ENCODE assay signal across 15 mouse cellular contexts in the genomic region with DNA sequence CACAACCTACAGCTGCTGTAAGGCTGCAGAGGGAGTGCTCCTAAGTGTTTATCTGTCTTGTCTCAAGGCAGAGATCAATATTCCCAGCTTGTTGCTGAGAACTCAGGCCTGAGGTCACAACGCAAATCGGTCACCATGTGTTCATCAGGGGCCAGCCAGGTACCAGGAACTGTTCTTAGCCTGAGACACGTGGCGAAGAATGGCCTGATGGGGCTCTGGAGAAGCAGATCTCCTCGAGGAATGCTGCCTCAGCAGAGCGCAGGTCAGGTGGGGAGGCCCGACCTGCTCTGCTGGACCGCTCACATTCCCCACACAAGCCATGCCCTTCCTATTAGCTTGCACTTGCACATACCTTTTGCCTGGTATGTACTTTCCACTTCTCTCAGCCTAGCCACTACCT. TPM values are rescaled to one million over a fixed set of nuclear protein-coding genes. Genes with fewer than 3 reads are reported as not detected.
DNase-seq lines count a peak whose midpoint lies in the region; ATAC-seq and TF ChIP-seq lines count a peak whose summit lies in the region.
"Had no signal": no experiment of that assay in that cellular context is flagged by ENCODE, and none has a peak within 500 bp of the region (broad histone marks: within the 10 kb centered on the region; RNA-seq: fewer than 3 reads in every experiment).

No protein-coding gene starts in this region.

- H3K36me3 ChIP-seq in intestine, postnatal 0 days (ENCODE audit: control insufficient read depth, insufficient read depth) = no peaks in the 10 kb centered on the region
- H3K36me3 ChIP-seq in hindbrain, embryonic 14.5 days (replicated peaks; ENCODE audit: control insufficient read depth, insufficient read depth) = no peaks in the 10 kb centered on the region
- H3K36me3 ChIP-seq in midbrain, postnatal 0 days (ENCODE audit: insufficient read depth, low read length) = no peaks in the 10 kb centered on the region
- H3K36me3 ChIP-seq: heart, embryonic 10.5 days; midbrain, embryonic 10.5 days had no signal

- intact Hi-C loops in heart, postnatal 14 days (cut with DNase I) = no loop called here

- no peak overlapping the region for H3K9ac ChIP-seq in intestine, postnatal 0 days (ENCODE audit: low read depth, low read length)
- H3K9ac ChIP-seq in hindbrain, embryonic 14.5 days = no peak overlapping the region
- no peak overlapping the region for H3K9ac ChIP-seq in midbrain, postnatal 0 days (replicated peaks; ENCODE audit: low read length, poor library complexity, severe bottlenecking)

- no peaks in the 10 kb centered on the region for H3K9me3 ChIP-seq in intestine, postnatal 0 days (ENCODE audit: control insufficient read depth)
- no peaks in the 10 kb centered on the region for H3K9me3 ChIP-seq in hindbrain, embryonic 14.5 days (ENCODE audit: control insufficient read depth, low read length)
- no peaks in the 10 kb centered on the region for H3K9me3 ChIP-seq in midbrain, postnatal 0 days (ENCODE audit: low read length)
- H3K9me3 ChIP-seq: heart, embryonic 10.5 days; midbrain, embryonic 10.5 days had no signal

- no peaks in the 10 kb centered on the region for H3K27me3 ChIP-seq in intestine, postnatal 0 days (replicated peaks; ENCODE audit: control insufficient read depth, insufficient read depth, low read length)
- no peaks in the 10 kb centered on the region for H3K27me3 ChIP-seq in hindbrain, embryonic 14.5 days (ENCODE audit: control insufficient read depth, insufficient read depth, low read length)
- H3K27me3 ChIP-seq in midbrain, postnatal 0 days (ENCODE audit: insufficient read depth, low read length) = no peaks in the 10 kb centered on the region

- peak; percentile 38 for TF ChIP-seq CTCF in intestine, postnatal 0 days (IDR thresholded peaks at IDR 0.05; ENCODE audit: low read depth)
- no peak for TF ChIP-seq CTCF in midbrain, postnatal 0 days (IDR thresholded peaks at IDR 0.05)

- H3K4me3 ChIP-seq in intestine, postnatal 0 days (ENCODE audit: low read depth, low read length) = no peak overlapping the region
- H3K4me3 ChIP-seq in hindbrain, embryonic 14.5 days (replicated peaks; ENCODE audit: low read length) = no peak overlapping the region
- H3K4me3 ChIP-seq in midbrain, postnatal 0 days (ENCODE audit: low read depth, low read length) = no peak overlapping the region
- H3K4me3 ChIP-seq: erythroblast, embryonic 14.5 days; heart, embryonic 10.5 days; left cerebral cortex, adult 2 months; midbrain, embryonic 10.5 days had no signal

- ATAC-seq in intestine, postnatal 0 days = peak; percentile 89
- no peak for ATAC-seq in megakaryocyte, adult 5-6 weeks (ENCODE audit: poor library complexity, severe bottlenecking)
- no peak for ATAC-seq in hindbrain, embryonic 14.5 days (ENCODE audit: low FRiP score)
- ATAC-seq in midbrain, postnatal 0 days (ENCODE audit: low FRiP score) = no peak

- H3K27ac ChIP-seq in intestine, postnatal 0 days (ENCODE audit: low read depth, low read length) = peak overlapping the region; percentile 75; the same call in 1 of the 2 replicates
- no peak overlapping the region for H3K27ac ChIP-seq in hindbrain, embryonic 14.5 days
- H3K27ac ChIP-seq in midbrain, postnatal 0 days (ENCODE audit: low read depth, low read length) = no peak overlapping the region
- H3K27ac ChIP-seq: heart, embryonic 10.5 days; left cerebral cortex, adult 2 months; midbrain, embryonic 10.5 days had no signal

- no peak overlapping the region for H3K4me2 ChIP-seq in intestine, postnatal 0 days (replicated peaks; ENCODE audit: low read depth)
- H3K4me2 ChIP-seq in hindbrain, embryonic 14.5 days (replicated peaks) = no peak overlapping the region
- no peak overlapping the region for H3K4me2 ChIP-seq in midbrain, postnatal 0 days (ENCODE audit: low read depth, low read length, poor library complexity, severe bottlenecking)

- WGBS in intestine, postnatal 0 days = 44% methylated on average over 8 of the region's 8 CpGs
- WGBS in hindbrain, embryonic 14.5 days = 81% methylated on average over 8 of the region's 8 CpGs
- 79% methylated on average over 8 of the region's 8 CpGs for WGBS in midbrain, postnatal 0 days

- 0 out of 2 replicates have a peak, but pooled peaks cover 7% of the 10 kb centered on the region for H3K4me1 ChIP-seq in intestine, postnatal 0 days (replicated peaks; ENCODE audit: control insufficient read depth, insufficient read depth, low read length)
- no peaks in the 10 kb centered on the region for H3K4me1 ChIP-seq in hindbrain, embryonic 14.5 days (replicated peaks; ENCODE audit: control insufficient read depth, insufficient read depth, low read length)
- peaks cover 5% of the 10 kb centered on the region; the same call in 1 of the 2 replicates for H3K4me1 ChIP-seq in midbrain, postnatal 0 days (ENCODE audit: insufficient read depth, low read length)
- H3K4me1 ChIP-seq: midbrain, embryonic 10.5 days had no signal

- peak; percentile 85 for DNase-seq in heart, adult 11 months
- DNase-seq in heart, postnatal 14 days = no peak
- peak; percentile 85 for DNase-seq in kidney, postnatal 14 days
- DNase-seq in lung, postnatal 36 days = peak; percentile 66
- no peak for DNase-seq in hindbrain, embryonic 14.5 days (ENCODE audit: low spot score)
- no peak for DNase-seq in midbrain, postnatal 0 days (ENCODE audit: low spot score)
- DNase-seq: adrenal gland, postnatal 14 days; cerebellum, adult 18-20 months had no signal

RNA-seq across cellular contexts. Expression of gene Tbc1d10a, which starts 10.0 kb away (rescaled TPM):
- total RNA-seq in heart, postnatal 14 days (2021) = 10 to 100 TPM; 14.5 to 14.7 TPM
- polyA plus RNA-seq in intestine, postnatal 0 days (2015; fragmentation: Nextera tagmentation; extraction: Ambion mirVana) = 37.2 and 40.8 TPM in 2 replicates
- total RNA-seq in megakaryocyte, adult 5-6 weeks (2015) = 2.5 and 3.8 TPM in 2 replicates
- 5.5 and 8.3 TPM in 2 replicates for total RNA-seq in megakaryocyte, adult 5-6 weeks (2017)
- 23.7 and 25.6 TPM in 2 replicates for polyA plus RNA-seq in hindbrain, embryonic 14.5 days (2014; fragmentation: Nextera tagmentation; extraction: Ambion mirVana)
- 41.9 and 48.4 TPM in 2 replicates for total RNA-seq in midbrain, postnatal 0 days (2014; rRNA removed)
- 31.9 and 36.2 TPM in 2 replicates for polyA plus RNA-seq in midbrain, postnatal 0 days (2015; fragmentation: Nextera tagmentation; extraction: Ambion mirVana)

RNA-seq across cellular contexts. Expression of gene Castor1, which starts 21.4 kb away (rescaled TPM):
- total RNA-seq in heart, postnatal 14 days (2021) = 10 to 100 TPM in 1 of 2 experiments, 1 to 10 TPM in 1; 8.3 to 11.4 TPM
- polyA plus RNA-seq in intestine, postnatal 0 days (2015; fragmentation: Nextera tagmentation; extraction: Ambion mirVana) = 10.3 and 14.7 TPM in 2 replicates
- 1.2 and 1.3 TPM in 2 replicates for total RNA-seq in megakaryocyte, adult 5-6 weeks (2015)
- total RNA-seq in megakaryocyte, adult 5-6 weeks (2017) = 1.1 and 2.3 TPM in 2 replicates
- polyA plus RNA-seq in hindbrain, embryonic 14.5 days (2014; fragmentation: Nextera tagmentation; extraction: Ambion mirVana) = 3.8 and 4.5 TPM in 2 replicates
- 9.7 and 10.6 TPM in 2 replicates for total RNA-seq in midbrain, postnatal 0 days (2014; rRNA removed)
- polyA plus RNA-seq in midbrain, postnatal 0 days (2015; fragmentation: Nextera tagmentation; extraction: Ambion mirVana) = 4.9 and 7.5 TPM in 2 replicates

RNA-seq across cellular contexts. Expression of gene Sf3a1, which starts 36.5 kb away (rescaled TPM):
- 10 to 100 TPM; 38.4 to 46.7 TPM for total RNA-seq in heart, postnatal 14 days (2021)
- polyA plus RNA-seq in intestine, postnatal 0 days (2015; fragmentation: Nextera tagmentation; extraction: Ambion mirVana) = 15.7 and 16.5 TPM in 2 replicates
- total RNA-seq in megakaryocyte, adult 5-6 weeks (2015) = 42.2 and 42.4 TPM in 2 replicates
- 24.8 and 28.9 TPM in 2 replicates for total RNA-seq in megakaryocyte, adult 5-6 weeks (2017)
- 49.3 and 54.7 TPM in 2 replicates for polyA plus RNA-seq in hindbrain, embryonic 14.5 days (2014; fragmentation: Nextera tagmentation; extraction: Ambion mirVana)
- 46.0 and 49.6 TPM in 2 replicates for total RNA-seq in midbrain, postnatal 0 days (2014; rRNA removed)
- polyA plus RNA-seq in midbrain, postnatal 0 days (2015; fragmentation: Nextera tagmentation; extraction: Ambion mirVana) = 34.2 and 37.3 TPM in 2 replicates

RNA-seq across cellular contexts. Expression of gene Ccdc157, which starts 36.5 kb away (rescaled TPM):
- total RNA-seq in heart, postnatal 14 days (2021) = 1 to 10 TPM; 5.6 to 7.4 TPM
- 1.1 and 1.7 TPM in 2 replicates for polyA plus RNA-seq in intestine, postnatal 0 days (2015; fragmentation: Nextera tagmentation; extraction: Ambion mirVana)
- 1.1 TPM in 1 of 2 replicates, not detected in the other for total RNA-seq in megakaryocyte, adult 5-6 weeks (2015)
- 0.44 and 1.3 TPM in 2 replicates for total RNA-seq in megakaryocyte, adult 5-6 weeks (2017)
- polyA plus RNA-seq in hindbrain, embryonic 14.5 days (2014; fragmentation: Nextera tagmentation; extraction: Ambion mirVana) = 6.3 and 7.3 TPM in 2 replicates
- total RNA-seq in midbrain, postnatal 0 days (2014; rRNA removed) = 22.0 and 23.3 TPM in 2 replicates
- polyA plus RNA-seq in midbrain, postnatal 0 days (2015; fragmentation: Nextera tagmentation; extraction: Ambion mirVana) = 9.0 and 10.7 TPM in 2 replicates

RNA-seq across cellular contexts. Expression of gene Osm, which starts 39.6 kb away (rescaled TPM):
- under 1 TPM in 1 of 2 experiments, not detected in 1; 0.10 TPM for total RNA-seq in heart, postnatal 14 days (2021)
- polyA plus RNA-seq in intestine, postnatal 0 days (2015; fragmentation: Nextera tagmentation; extraction: Ambion mirVana) = 0.08 and 0.20 TPM in 2 replicates
- 26.6 and 34.4 TPM in 2 replicates for total RNA-seq in megakaryocyte, adult 5-6 weeks (2015)
- total RNA-seq in megakaryocyte, adult 5-6 weeks (2017) = 31.9 and 39.2 TPM in 2 replicates
- polyA plus RNA-seq in hindbrain, embryonic 14.5 days (2014; fragmentation: Nextera tagmentation; extraction: Ambion mirVana) = not detected in 2 replicates
- 0.16 TPM in 1 of 2 replicates, not detected in the other for total RNA-seq in midbrain, postnatal 0 days (2014; rRNA removed)
- polyA plus RNA-seq in midbrain, postnatal 0 days (2015; fragmentation: Nextera tagmentation; extraction: Ambion mirVana) = 0.10 and 0.14 TPM in 2 replicates
- total RNA-seq: adrenal gland, postnatal 14 days; left cerebral cortex, adult 2 months; liver, adult 2 months had no signal
- polyA plus RNA-seq: liver, adult 2 months had no signal

Comparison
In these comparisons a context has a peak if more than half of its experiments do, and no peak if none do; other contexts are left out.
1. DNase-seq: peak in heart, adult 11 months (single experiment), kidney, postnatal 14 days (single experiment) and lung, postnatal 36 days (single experiment); none in heart, postnatal 14 days (0 of 2), hindbrain, embryonic 14.5 days (single experiment) and midbrain, postnatal 0 days (single experiment).